Mouse (Mus musculus) effector memory CD4-positive, alpha-beta T cell, adult 7 months (primary cell): ENCODE results near the gene Pde6h. TPM values are rescaled to one million over a fixed set of nuclear protein-coding genes. Genes with fewer than 3 reads are reported as not detected.

Experiments used
- polyA plus RNA-seq: library from polyadenylated mRNA; unstranded; fragments of 100-300 nt; shearing (Covaris generic); gene quantifications from one replicate; pipeline ENCODE4 v1.2.1, GENCODE M21; 2017

Pde6h gene
- 0.38 TPM for polyA plus RNA-seq

GRCm38 (mm10) chr6:136923532-136923931 is at the start of gene Pde6h:
Pde6h (plus strand) TSS chr6:136923832.

GRCm38 (mm10) chr6:136875670-136876069 is 48.0 kb upstream of the Pde6h start, which contains the start of gene Mgp:
Mgp (minus strand) TSS chr6:136875823.

GRCm38 (mm10) chr6:136922080-136922479 is 1.6 kb upstream of the Pde6h start, which contains the start of gene Erp27:
Erp27 (minus strand) TSS chr6:136922180.

GRCm38 (mm10) chr6:136941051-136942021 is 17.7 kb downstream of the Pde6h start, which contains the start of gene Arhgdib:
Arhgdib (minus strand) TSS chr6:136941899.

Other genes with a start within 250 kb of the Pde6h start
- not detected for gene Gucy2c, start 142.1 kb upstream of the Pde6h start, polyA plus RNA-seq
- gene Hist4h4, start 119.4 kb upstream of the Pde6h start, polyA plus RNA-seq, result 0.48 TPM
- gene H2afj, start 115.6 kb upstream of the Pde6h start, polyA plus RNA-seq, result 198 TPM
- 3.0 TPM for gene BC049715, start 96.2 kb upstream of the Pde6h start, polyA plus RNA-seq
- gene Wbp11, start 95.6 kb upstream of the Pde6h start, polyA plus RNA-seq, result 166 TPM
- not detected for gene Smco3, start 88.4 kb upstream of the Pde6h start, polyA plus RNA-seq
- 0.34 TPM for gene Art4, start 66.1 kb upstream of the Pde6h start, polyA plus RNA-seq
- not detected for gene Mgp, start 48.0 kb upstream of the Pde6h start, polyA plus RNA-seq
- not detected for gene Erp27, start 1.7 kb upstream of the Pde6h start, polyA plus RNA-seq
- gene Arhgdib, start 18.1 kb downstream of the Pde6h start, polyA plus RNA-seq, result 1,465 TPM
- not detected for gene Rerg, start 246.7 kb downstream of the Pde6h start, polyA plus RNA-seq